Mouse (Mus musculus) ovary, adult 18-20 months (tissue): ENCODE data around the gene Brd3os.
A peak's percentile ranks its signal among the peaks of the same experiment; 100 is the strongest.

Experiments used
- DNase-seq: peaks from one replicate; pipeline ENCODE4 v3.0.0; 2022; ENCODE audit warnings: low spot score, mixed read lengths

Gene Brd3os

GRCm38 (mm10) chr2:27441767-27442707, at the start of gene Brd3os:
TSS of gene Brd3os (plus strand) at chr2:27442324.
- DNase-seq: peak; percentile 97

DNA sequence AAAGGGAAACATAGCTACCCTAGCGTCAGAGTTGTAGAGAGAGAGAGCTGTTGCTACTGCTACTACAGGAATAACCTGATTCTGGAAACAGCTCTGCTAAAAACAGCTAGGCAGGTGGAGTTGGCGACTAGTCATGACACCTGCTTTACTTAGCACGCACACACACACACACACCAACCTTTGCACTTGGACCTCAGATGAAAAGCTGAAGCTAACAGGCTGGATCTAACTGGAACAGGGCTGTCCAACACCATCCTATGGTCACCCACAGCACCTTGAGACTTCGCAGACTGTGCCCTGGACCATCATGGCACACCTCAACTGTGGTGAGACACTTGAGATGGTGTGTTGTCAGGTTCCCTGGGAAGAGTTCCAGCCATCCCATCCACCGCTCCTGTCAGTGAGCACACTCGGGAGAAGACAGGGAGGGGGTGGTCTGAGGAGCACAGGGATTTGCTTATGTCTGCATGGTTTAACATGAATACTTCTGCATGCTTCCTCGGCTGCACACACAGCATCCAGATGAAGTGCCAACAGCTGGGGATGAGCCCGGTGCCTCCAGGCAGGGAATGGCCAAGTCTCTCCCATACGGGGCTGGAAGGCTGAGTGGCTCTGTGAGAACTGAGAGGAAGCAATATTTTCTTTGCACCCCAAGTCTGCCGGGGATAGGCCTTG, 47.8 kb upstream of the Brd3os start:
- no peak for DNase-seq

DNA sequence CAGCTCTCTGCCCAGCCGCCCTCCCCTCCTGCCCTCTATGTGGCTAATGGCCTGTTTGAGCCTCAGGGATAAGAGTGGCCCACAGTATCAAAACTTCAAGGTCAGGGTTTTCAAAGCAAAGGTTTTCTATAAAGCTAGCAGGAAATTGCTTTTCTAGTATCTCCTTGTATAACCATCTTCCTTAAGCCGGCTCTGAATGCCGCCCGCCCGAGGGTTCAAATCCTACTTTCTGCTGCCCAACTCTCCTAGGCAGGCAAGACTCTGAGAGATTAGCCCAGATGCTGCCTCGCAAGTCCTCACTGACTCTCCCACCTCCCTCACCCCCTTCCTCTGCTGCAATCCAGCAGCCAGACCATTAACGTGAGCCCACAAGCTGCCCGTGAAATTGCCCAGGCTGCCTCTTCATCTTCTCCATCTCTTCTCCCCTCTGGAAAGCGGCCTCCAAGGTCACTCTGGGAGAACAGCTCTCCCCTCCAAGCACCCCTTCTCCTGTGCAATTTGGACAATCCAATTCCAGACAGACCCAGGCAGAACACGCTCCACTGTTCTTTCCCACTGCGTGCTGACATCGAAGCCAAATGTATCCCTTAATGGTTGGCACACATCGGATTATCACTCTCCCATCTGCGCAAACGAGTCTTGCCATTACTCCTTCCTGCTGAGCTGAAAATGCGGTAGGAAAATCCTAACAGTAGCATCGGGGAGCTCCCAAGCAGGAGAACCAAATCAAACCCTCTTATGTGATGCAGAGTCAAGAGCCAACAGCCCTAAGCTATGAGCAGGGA, 45.3 kb upstream of the Brd3os start:
- DNase-seq: no peak

DNA sequence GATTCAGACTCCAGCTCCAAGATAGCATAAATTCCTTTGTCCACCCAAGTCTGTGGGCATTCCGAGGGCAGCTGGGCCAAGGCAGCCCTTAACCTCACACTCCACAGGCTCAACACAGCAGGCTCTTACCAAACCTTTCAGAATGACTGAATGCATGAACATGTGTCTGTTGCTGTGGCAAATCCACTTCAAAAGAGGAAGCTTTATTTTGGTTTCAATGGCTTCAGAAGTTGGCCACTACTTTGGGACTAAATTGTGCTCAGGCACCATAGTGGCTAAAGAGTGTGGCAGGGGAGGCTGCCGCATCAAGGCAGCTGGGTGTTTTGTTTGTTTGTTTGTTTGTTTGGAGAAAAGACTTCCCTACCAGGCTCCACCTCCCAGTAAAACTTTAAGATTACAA, 42.0 kb upstream of the Brd3os start:
- DNase-seq: no peak

GRCm38 (mm10) chr2:27401544-27401943, 40.6 kb upstream of the Brd3os start:
- DNase-seq: no peak

DNA sequence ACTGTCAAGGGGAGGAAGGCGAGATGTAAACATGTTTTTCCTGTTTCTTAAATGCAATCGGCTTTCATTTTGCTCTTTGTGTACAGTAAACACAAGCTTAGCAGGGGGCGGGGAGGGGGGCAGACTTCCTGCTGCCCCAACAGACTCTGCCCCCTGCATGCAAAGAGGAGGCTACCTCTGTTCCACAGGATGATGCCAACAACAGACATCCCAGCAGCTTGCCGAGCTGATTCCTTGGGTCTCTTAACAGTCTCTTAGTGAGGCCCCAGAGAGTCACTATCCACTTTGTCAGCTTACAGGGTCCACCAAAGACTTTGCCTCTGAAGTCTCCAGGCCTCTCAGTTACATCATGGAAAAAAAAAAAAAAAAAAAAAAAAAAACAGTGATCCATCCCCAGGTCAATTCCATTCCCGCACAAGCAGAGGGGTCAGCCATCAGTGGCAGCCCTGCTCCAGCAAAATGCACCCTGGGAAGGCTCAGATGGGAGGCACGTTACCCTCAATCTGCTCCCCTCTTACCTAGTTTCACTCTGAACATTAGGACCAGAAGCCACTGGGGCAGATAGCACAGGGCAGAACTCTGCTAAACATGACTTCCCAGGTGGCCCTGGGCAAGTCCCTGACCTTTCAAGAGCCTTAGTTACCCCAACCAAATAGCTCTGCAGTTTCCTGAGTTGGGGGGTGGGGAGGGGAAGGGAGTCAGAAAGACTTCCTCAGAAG, 37.6 kb upstream of the Brd3os start:
- DNase-seq: no peak

GRCm38 (mm10) chr2:27405094-27405884, 36.8 kb upstream of the Brd3os start:
- DNase-seq: no peak

GRCm38 (mm10) chr2:27406928-27407327, 35.2 kb upstream of the Brd3os start:
- DNase-seq: no peak

DNA sequence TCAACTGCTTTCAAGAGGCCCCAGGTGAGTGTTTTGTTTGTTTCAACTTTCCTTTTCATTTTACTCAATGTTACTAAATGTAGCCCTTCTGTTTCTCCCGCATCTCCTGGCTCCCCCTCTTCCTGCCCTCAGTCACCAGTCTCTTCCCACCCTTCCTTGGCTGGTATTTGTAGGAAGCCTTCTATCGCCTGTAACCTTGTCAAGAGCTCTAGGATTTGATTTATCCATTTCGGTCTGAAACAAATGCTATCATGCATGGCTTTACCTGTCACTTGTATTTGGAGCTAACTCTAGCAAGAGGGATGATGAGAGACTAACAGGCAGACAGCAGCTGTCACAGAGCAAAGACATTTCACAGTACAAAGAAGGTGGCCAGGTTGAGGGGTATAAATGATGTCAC, 33.9 kb upstream of the Brd3os start:
- DNase-seq: no peak

- DNase-seq: no peak
These were observed 31.5 kb upstream of the Brd3os start for GRCm38 (mm10) chr2:27410518-27411140.

DNA sequence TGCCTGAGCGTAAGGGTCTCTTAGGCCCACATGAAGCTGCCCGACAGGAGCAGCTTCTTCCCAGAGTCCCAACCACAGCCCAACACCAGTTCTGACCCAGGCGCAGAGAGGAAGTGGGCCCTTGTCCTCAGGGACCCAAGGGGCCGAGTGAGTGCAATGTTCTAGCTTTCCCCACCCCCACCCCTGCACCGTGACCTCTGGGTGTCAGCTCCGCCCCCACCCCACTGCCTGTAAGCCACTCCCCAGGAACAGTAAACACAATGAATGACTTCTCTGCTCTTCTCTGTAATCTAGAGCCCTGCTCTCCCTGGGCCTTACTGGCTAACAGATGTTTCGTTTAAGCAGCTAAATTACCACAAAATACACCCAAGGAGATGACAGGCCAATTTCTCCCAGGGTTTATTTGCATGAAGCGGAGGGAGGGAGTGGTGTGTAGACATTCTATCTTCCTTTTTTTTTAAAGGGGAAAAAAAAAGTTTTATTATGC, 30.4 kb upstream of the Brd3os start:
- DNase-seq: no peak

- DNase-seq: no peak
These were observed 29.8 kb upstream of the Brd3os start for GRCm38 (mm10) chr2:27412245-27412800.

- no peak for DNase-seq
These were observed 28.6 kb upstream of the Brd3os start for GRCm38 (mm10) chr2:27413582-27413935.

- DNase-seq: no peak
These were observed 28.0 kb upstream of the Brd3os start for GRCm38 (mm10) chr2:27413936-27414657.

DNA sequence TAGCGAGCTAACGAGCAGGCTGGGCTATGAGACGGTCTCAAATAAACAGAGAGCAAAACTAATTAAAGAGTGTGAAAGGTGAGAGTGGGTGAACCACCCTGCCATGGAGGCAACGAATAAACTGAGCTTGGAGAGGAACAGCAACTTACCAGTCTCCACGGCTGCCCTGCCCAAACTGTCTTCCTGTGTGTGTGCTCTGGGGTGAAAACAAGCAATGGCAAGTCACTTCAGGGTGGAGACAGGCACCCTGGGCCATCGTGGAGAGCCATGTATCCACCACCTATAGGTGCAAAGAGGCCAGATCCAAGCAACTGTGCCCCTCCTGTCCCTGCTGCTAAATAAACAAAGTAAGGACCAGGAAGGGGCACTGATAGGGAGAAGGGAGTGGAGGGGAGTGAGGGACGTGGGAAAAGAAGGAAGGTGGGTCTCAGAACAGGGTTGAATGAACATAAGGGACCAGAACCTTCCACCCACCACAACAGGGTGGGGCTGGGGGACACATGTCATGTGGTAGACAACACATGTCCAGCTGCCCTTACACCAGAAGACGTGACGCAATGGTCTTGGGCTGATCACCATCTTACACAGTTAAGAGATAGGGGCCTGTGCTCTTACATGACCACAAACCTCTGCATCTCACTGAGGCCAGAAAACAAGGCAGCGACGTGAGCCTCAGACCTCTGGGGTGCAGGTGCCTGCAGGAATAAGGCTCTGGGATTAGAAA, 26.9 kb upstream of the Brd3os start:
- no peak for DNase-seq

DNA sequence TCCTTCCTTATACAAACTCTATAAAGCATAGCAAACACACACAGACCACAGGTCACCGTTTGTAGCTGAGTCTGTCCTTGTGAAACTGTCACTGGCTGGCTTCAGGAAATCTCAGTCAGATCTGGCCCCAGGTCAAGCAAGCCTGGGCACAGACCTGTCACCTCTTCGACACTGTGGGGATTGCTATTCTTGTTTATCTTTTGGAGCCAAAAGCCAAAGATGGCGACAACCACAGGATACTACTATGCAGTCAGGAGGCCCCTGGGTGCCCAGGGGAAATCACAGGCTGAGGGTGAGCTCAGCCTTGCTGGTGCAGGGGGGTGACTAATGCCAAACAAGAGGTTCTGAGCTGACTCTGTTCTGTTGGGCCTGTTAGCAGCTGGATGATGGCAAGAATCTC, 25.7 kb upstream of the Brd3os start:
- no peak for DNase-seq

DNA sequence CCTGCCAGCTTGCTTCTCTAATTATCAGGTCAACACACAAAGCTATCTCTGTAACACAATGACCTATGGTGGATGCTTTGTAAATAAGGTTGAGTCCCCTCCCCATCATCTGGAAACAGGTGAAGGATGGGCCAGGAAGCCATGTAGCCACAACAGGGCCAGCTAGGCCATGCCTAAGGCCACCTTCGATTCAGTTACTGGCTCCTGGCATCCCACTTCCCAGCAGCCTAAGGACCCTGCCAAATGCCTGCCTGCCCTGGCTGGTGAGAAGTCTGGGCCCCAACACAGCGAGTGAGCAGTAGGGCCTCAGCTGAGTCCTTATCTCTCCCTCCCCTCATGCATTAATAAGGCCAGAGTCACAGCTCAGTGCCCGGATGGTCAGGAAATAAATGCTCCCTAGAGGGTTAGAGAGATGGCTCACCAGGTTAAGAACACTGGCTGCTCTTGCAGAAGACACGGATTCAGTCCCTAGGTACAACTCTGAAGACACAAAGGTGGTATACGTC, 24.4 kb upstream of the Brd3os start:
- DNase-seq: no peak

DNA sequence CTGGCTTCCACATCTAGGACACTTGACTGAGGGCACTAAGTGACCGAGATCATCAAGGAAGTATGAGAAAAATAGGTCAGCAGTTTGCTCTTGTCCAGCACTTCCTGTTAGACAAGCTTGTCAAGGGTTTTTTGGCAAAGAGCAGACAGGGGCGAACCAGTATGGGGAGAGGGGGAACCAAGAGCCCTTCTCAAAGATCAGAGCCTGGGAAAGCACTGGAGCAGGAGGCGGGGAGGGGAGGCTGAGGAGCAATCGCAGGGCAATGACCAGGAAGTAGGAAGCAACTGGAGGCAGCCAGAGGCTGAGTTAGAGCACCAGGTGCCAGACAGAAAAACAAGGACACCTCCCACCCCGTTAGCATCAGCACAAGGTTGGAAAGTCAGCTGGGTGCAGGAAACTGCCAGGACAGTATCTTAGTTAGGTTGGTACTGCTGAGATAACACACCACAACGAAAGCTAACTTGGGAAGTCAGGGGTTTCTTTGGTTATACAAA, 23.5 kb upstream of the Brd3os start:
- DNase-seq: peak; percentile 37
